Mouse (Mus musculus) heart, adult 2 months (tissue): ENCODE results near the gene Krtap9-3. TPM values are rescaled to one million over a fixed set of nuclear protein-coding genes. Genes with fewer than 3 reads are reported as not detected.
"Not testable (repeated sequence)": the region's sequence is repeated elsewhere in the genome, so short reads cannot be mapped to it uniquely, and the experiment has no call there.

ENCODE experiments used
- DNase-seq, 2 experiments: peaks; one replicate each; pipeline ENCODE4 v3.0.0; 2021
- H3K27ac ChIP-seq: fragments of 200-600 bp; 2 replicates; pipeline ENCODE4 v1.8.1; 2022
- H3K27me3 ChIP-seq: fragments of 200-500 bp; 2 replicates; pipeline ENCODE4 v1.6.1; 2012; ENCODE audit warnings: mild to moderate bottlenecking, low read length, inconsistent platforms, mixed read lengths; ENCODE audit not compliant: control insufficient read depth, insufficient read depth
- H3K36me3 ChIP-seq: fragments of 200-500 bp; 2 replicates; pipeline ENCODE4 v1.6.1; 2012; ENCODE audit warnings: low read length, inconsistent platforms; ENCODE audit not compliant: control insufficient read depth, insufficient read depth
- H3K4me1 ChIP-seq: fragments of 200-500 bp; 2 replicates; pipeline ENCODE4 v1.6.1; 2011; ENCODE audit warnings: low read length; ENCODE audit not compliant: control insufficient read depth, insufficient read depth
- H3K4me3 ChIP-seq: fragments of 200-600 bp; 2 replicates; pipeline ENCODE4 v1.8.1; 2022
- H3K79me2 ChIP-seq: fragments of 200-500 bp; replicated peaks from 2 replicates; pipeline ENCODE4 v1.6.1; 2012; ENCODE audit warnings: mild to moderate bottlenecking, inconsistent platforms, low read length, moderate library complexity, mixed read lengths; ENCODE audit not compliant: control insufficient read depth, insufficient read depth
- H3K9ac ChIP-seq: fragments of 200-500 bp; 2 replicates; pipeline ENCODE4 v1.6.1; 2012; ENCODE audit warnings: low read depth, mild to moderate bottlenecking, control low read depth, inconsistent platforms, low read length, mixed read lengths
- CTCF ChIP-seq: fragments of 200-600 bp; IDR thresholded peaks from 2 replicates; pipeline ENCODE4 v1.8.1; 2022; ENCODE audit warnings: antibody characterized with exemption, mild to moderate bottlenecking, moderate library complexity
- EP300 ChIP-seq: fragments of 200-500 bp; IDR thresholded peaks from 2 replicates; pipeline ENCODE4 v1.6.1; 2011; ENCODE audit warnings: low read depth, low read length, control low read depth; ENCODE audit not compliant: insufficient read depth
- POLR2A ChIP-seq: fragments of 200-500 bp; IDR thresholded peaks from 2 replicates; pipeline ENCODE4 v1.6.1; 2011; ENCODE audit warnings: mild to moderate bottlenecking, low read depth, low read length, control low read depth; ENCODE audit not compliant: insufficient read depth
- WGBS: fragments of 180-500 bp; shearing (Covaris S2); methylation state at CpG from one replicate; pipeline ENCODE4 v1.1.7; 2018; 5-methylcytosine and 5-hydroxymethylcytosine counted together
- intact Hi-C: fragments of 180-260 bp; cut with DNase I; formaldehyde crosslinking; loops from one replicate; pipeline ENCODE4 v1.15.1; 2025
- long read RNA-seq: library from polyadenylated mRNA; stranded (forward); transcript quantifications from one replicate; pipeline ENCODE4 v2.0.0, GENCODE M21; 2021
- polyA plus RNA-seq: library from polyadenylated mRNA; depleted of rRNA; stranded (reverse); fragments of >200 nt; gene quantifications from 2 replicates; pipeline ENCODE4 v1.2.3, GENCODE M21; 2012; rRNA removed
- total RNA-seq, 2 experiments: library from RNA; stranded (reverse); gene quantifications; 2 replicates each; pipeline ENCODE4 v1.2.3; 2021

The Krtap9-3 gene
- not detected for total RNA-seq
- not detected in 2 replicates for polyA plus RNA-seq
- long read RNA-seq: 0 reads

DNA sequence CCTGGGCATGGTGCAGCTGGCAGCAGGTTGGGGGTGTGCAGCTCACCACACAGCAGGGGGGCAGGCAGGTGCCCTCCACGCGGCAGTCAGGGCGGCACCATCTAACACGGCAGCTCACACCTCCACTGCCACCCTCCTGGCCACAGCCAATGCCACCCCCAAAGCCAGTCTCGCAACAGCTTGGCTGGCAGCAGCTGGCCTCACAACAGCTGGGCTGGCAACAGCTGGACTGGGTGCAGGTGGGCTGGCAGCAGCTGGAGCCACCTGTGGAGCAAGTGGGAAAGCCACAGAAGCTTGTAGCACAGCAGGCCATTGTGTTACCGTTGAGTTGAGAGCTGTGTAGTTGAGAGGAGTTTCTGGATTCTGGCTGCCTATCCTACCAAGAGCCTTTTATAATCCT is at the start of gene Krtap9-3:
Krtap9-3 (minus strand) TSS at position 364 of the 400 bp plus-strand sequence.
- H3K9ac ChIP-seq, H3K4me1 ChIP-seq, H3K27ac ChIP-seq, DNase-seq, H3K79me2 ChIP-seq, intact Hi-C loops, H3K4me3 ChIP-seq, H3K36me3 ChIP-seq, H3K27me3 ChIP-seq: not testable (repeated sequence)
- WGBS: 88% methylated on average over 6 of the region's 6 CpGs

GRCm38 (mm10) chr11:99646444-99646843 is 48.5 kb upstream of the Krtap9-3 start:
- Histone ChIP-seq H3K36me3 (no peaks in the 10 kb centered on the region), H3K27me3 (no peaks in the 10 kb centered on the region; the same call in 1 of the 2 replicates), H3K27ac (no peak overlapping the region), H3K9ac (no peak overlapping the region), H3K79me2 (no peaks in the 10 kb centered on the region), H3K4me1 (no peaks in the 10 kb centered on the region), H3K4me3 (no peak overlapping the region)
- no peak for TF ChIP-seq CTCF
- no peak for TF ChIP-seq POLR2A
- TF ChIP-seq EP300: no peak
- no peak for DNase-seq
- intact Hi-C loops: no loop called here
- WGBS: 78% methylated on average over 15 of the region's 15 CpGs

DNA sequence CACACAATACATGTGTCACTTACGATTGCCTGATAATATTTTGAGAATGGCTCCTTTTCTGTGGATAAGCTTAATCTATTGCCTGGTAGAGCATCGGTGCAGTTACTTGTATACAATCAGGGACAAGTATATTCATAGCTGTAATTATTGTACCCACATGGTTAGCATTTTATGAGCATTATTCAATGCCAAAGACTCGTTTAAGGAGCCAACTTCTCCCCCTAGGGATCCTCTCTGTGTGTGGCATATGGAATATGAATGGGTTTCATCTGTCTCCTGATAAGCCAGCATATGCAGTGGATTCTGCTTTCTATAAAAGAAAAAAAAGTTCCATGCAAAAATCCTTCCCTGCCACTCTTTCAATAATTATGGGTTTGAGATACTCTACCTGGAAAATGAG is 46.4 kb upstream of the Krtap9-3 start:
- no peak overlapping the region for H3K9ac ChIP-seq
- H3K79me2 ChIP-seq: no peaks in the 10 kb centered on the region
- H3K27me3 ChIP-seq: no peaks in the 10 kb centered on the region; the same call in 1 of the 2 replicates
- intact Hi-C loops: no loop called here
- H3K36me3 ChIP-seq: no peaks in the 10 kb centered on the region
- H3K4me3 ChIP-seq: no peak overlapping the region
- no peak for DNase-seq
- TF ChIP-seq EP300: no peak
- no peaks in the 10 kb centered on the region for H3K4me1 ChIP-seq
- WGBS: 65% methylated on average over 3 of the region's 3 CpGs
- H3K27ac ChIP-seq: no peak overlapping the region

DNA sequence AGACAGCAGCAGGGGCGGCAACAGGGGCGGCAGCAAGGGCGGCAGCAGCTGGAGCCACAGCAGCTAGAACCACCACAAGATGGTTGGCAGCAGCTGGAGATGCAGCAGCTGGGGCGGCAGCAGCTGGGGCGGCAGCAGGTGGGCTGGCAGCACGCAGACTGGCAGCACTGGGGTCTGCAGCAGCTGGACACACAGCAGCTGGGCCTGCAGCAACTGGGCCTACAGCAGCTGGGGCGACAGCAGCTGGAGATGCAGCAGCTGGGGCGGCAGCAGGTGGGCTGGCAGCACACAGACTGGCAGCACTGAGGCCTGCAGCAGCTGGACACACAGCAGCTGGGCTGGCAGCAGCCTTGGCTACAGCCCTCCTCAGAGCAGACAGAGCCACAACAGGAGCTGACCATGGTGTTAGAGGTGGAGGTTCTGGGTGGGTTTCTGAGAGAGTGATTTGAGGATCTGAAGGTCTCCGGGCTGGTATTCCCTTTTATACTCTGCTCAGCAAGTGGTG is 45.8 kb upstream of the Krtap9-3 start, which contains the start of gene Krtap4-7:
Krtap4-7 (minus strand) TSS at position 455 of the 505 bp plus-strand sequence.
- H3K79me2 ChIP-seq, H3K9ac ChIP-seq, H3K4me1 ChIP-seq, DNase-seq, H3K27ac ChIP-seq, H3K36me3 ChIP-seq, H3K4me3 ChIP-seq, intact Hi-C loops, H3K27me3 ChIP-seq: not testable (repeated sequence)
- 75% methylated on average over 9 of the region's 9 CpGs for WGBS

GRCm38 (mm10) chr11:99640926-99641325 is 43.0 kb upstream of the Krtap9-3 start:
- intact Hi-C loops: no loop called here
- Histone ChIP-seq H3K27me3 (no peaks in the 10 kb centered on the region; the same call in 1 of the 2 replicates), H3K79me2 (no peaks in the 10 kb centered on the region), H3K9ac (no peak overlapping the region), H3K4me1 (no peaks in the 10 kb centered on the region), H3K4me3 (no peak overlapping the region), H3K36me3 (no peaks in the 10 kb centered on the region), H3K27ac (no peak overlapping the region)
- no peak for DNase-seq
- 7% methylated on average over 1 of the region's 1 CpGs for WGBS
- no peak for TF ChIP-seq EP300
- TF ChIP-seq CTCF: no peak
- TF ChIP-seq POLR2A: no peak

- Histone ChIP-seq H3K79me2 (no peaks in the 10 kb centered on the region), H3K36me3 (no peaks in the 10 kb centered on the region), H3K27ac (no peak overlapping the region), H3K4me1 (no peaks in the 10 kb centered on the region), H3K9ac (no peak overlapping the region), H3K27me3 (no peaks in the 10 kb centered on the region), H3K4me3 (no peak overlapping the region)
- DNase-seq: no peak
- intact Hi-C loops: no loop called here
- TF ChIP-seq CTCF (no peak), EP300 (no peak), POLR2A (no peak)
- 38% methylated on average over 1 of the region's 1 CpGs for WGBS
Measured at GRCm38 (mm10) chr11:99637086-99637485, 39.2 kb upstream of the Krtap9-3 start.

- Histone ChIP-seq H3K4me1 (no peaks in the 10 kb centered on the region), H3K36me3 (no peaks in the 10 kb centered on the region), H3K9ac (no peak within 1 kb of the TSS), H3K4me3 (no peak within 1 kb of the TSS), H3K27me3 (no peaks in the 10 kb centered on the region; the same call in 1 of the 2 replicates), H3K27ac (no peak within 1 kb of the TSS), H3K79me2 (no peaks in the 10 kb centered on the region)
- intact Hi-C loops: no loop called here
- no peak for DNase-seq
- TF ChIP-seq CTCF (no peak), POLR2A (no peak), EP300 (no peak)
- 49% methylated on average over 8 of the region's 8 CpGs for WGBS
Measured at GRCm38 (mm10) chr11:99634653-99635134, 36.8 kb upstream of the Krtap9-3 start, which contains the start of gene Krtap4-2. Gene Krtap4-2 (minus strand): TSS chr11:99635084.
